Mouse (Mus musculus) frontal cortex, postnatal 25 days (tissue): Measurements from ENCODE around the gene Ilvbl.
"Not testable (repeated sequence)": the region's sequence is repeated elsewhere in the genome, so short reads cannot be mapped to it uniquely, and the experiment has no call there.

Experiments
- DNase-seq, 2 experiments: peaks; one replicate each; pipeline ENCODE4 v3.0.0; 2022; ENCODE audit warnings: low spot score in 2 of 2

Ilvbl gene

DNA sequence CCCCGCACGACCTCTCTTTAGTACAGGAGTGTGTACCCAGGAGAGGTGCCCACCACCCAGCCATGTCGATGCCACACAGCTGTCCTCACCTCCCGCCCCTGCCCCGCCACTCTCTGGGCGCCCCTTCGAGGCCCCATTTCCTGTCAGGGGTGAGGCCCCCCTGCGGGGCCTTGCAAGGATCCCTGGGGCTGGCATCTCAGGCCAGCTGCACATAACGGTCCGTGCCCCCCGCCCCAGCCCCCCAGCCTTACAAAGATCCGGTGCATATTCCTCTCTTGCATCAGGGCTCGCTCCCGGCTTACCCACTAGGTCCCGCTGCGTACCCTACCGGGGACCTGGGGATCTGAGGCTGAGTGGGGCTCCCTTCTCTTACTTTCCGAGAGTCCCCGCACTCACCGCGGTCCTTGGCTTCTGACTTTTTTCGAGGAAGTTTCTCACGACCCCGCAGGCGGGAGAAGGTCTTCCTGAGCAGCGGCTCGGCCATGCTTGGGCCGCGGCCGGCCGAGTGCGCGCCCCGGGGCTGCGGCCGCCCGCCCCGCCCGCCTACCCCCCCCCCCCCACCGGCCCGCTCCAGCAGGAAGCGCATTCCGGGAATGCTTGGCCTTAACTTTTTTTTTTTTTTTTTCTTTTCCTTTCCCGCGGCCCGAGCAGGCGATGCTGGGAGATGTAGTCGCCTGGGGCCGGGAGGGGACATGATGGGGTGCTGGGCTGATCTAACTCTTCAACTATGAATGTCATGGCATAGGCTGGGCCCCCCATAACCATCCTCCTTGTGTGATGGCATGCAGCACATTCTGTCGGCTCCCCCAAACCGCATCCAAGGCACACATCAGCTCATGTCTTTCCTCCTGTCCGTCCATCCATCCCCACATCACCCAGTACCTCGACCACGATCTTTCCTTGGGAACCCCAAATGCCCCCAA is 17.5 kb downstream of the Ilvbl start, which contains the start of gene Syde1:
TSS of gene Syde1 (minus strand) at position 559 of the 923 bp plus-strand sequence.
- DNase-seq, result no peak

DNA sequence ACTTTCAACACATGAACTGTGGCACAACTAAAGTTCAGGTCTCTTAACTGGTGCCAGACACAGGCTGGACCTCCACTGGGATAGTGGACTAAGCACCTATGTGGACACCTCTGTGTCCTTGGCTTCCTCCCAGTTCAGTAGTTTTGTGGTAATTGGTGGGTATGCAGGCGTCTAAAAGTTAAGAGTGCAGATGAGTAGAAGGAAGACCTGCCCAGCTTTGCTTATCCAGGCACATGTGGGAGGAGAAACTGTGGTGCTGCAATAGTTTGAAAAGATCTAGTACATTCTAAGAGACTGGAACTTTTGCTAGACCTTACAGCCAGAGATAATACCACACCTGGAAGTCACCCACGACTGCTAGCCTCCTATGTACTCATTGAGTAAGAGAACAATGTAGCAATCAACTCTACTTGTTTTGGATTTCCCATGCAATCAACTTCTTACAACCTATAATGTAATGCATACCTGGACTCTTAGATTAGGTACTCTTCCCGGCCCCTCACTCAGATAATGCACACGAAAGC is 18.8 kb downstream of the Ilvbl start:
- DNase-seq, result no peak

DNA sequence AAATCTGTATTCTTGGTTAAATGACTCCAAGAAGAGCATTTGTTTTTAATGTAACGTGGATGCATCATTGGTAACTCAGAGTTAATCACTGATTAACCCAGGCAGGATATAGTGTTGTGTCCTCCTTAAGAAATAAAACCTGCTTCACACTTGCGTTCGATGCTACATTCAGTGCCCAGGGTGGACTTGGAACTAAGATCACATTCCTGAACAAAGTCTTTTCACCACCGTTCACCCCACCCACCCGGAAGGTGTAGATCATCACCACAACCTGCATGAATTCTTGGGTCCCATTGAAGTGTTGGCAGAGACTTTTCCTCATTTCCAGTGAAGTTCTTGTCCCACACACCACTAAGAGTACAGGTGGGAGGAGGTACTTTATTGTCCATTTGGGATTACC is 19.6 kb downstream of the Ilvbl start:
- no peak for DNase-seq

DNA sequence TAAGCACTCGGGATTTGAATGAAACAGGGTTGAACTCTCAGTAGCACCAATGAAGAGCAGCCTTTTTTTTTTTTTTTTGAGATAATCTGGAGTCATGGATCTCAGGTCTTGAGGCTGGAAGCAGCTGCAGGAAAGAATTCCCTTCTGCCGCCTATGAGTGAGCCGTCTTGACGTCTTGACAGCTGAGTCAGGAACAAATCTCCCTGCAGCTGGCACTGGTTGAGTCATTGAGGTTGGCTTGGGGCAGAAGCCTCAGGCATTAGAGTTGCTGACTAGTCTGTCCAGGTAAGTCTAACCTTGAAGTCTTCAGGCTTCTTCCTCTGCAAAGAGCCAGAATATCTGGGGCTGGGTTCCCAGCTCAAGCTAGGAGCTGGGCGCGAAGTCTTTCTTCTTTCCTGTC is 20.0 kb downstream of the Ilvbl start:
- DNase-seq, result no peak

- no peak for DNase-seq
Observed at GRCm38 (mm10) chr10:78594566-78594965, 20.4 kb downstream of the Ilvbl start.

GRCm38 (mm10) chr10:78599865-78600264 is 25.7 kb downstream of the Ilvbl start:
- no peak for DNase-seq

GRCm38 (mm10) chr10:78605080-78605479 is 30.9 kb downstream of the Ilvbl start:
- peak; percentile 27 to 31 for DNase-seq

- DNase-seq, result no peak
Observed at GRCm38 (mm10) chr10:78607602-78608001, 33.5 kb downstream of the Ilvbl start.

DNA sequence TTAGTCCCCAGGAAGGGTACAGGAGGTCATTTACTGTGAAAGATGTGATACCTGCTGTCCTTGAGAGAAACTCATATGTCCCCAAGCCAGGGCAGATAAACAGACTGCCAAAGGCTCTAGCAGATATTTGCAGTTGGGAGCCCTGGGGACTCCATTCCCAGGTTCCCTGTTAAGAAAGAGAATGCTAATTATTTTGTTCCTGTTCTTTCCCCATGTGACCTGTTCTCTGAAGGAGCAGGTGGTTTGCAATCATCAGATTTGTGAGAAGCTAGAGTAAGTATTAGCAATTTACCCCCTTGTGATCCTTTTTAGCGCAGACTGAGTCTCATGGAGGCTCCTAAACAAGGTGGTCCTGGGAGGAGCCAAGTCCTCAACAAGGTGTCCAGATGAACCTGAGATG is 43.8 kb downstream of the Ilvbl start, which contains the start of gene Olfr1357:
TSS of gene Olfr1357 (minus strand) at position 101 of the 400 bp plus-strand sequence.
- DNase-seq, result no peak

- DNase-seq, result not testable (repeated sequence)
Observed at GRCm38 (mm10) chr10:78623143-78623542, 49.0 kb downstream of the Ilvbl start.

GRCm38 (mm10) chr10:78630194-78630593 is 56.0 kb downstream of the Ilvbl start:
- DNase-seq, result no peak

GRCm38 (mm10) chr10:78632311-78632710 is 58.2 kb downstream of the Ilvbl start:
- peak; percentile 9 to 11 for DNase-seq
